Mouse (Mus musculus) CH12.LX (cell line): ENCODE results near the gene Bri3bp.

Experiments
- CTCF ChIP-seq, 2 experiments: IDR thresholded peaks in 1 of 2; conservative IDR thresholded peaks in 1 of 2; 2 replicates each; pipeline ENCODE4 v1.5.1; 2011 to 2012; ENCODE audit warnings: low read depth in 2 of 2, low read length in 2 of 2, improper control_type of control experiment in 1 of 2, inconsistent platforms in 1 of 2, mild to moderate bottlenecking in 1 of 2, moderate library complexity in 1 of 2
- EP300 ChIP-seq: IDR thresholded peaks from 2 replicates; pipeline ENCODE4 v1.6.1; 2011; ENCODE audit warnings: low read length, improper control_type of control experiment
- JUN ChIP-seq: IDR thresholded peaks from 2 replicates; pipeline ENCODE4 v1.6.1; 2011; ENCODE audit warnings: low read depth, mild to moderate bottlenecking, low read length, improper control_type of control experiment, moderate library complexity; ENCODE audit not compliant: insufficient read depth

- TF ChIP-seq CTCF (conservative IDR thresholded peaks at IDR 0.05 in 1 of 2, IDR thresholded peaks at IDR 0.05 in 1 of 2; ENCODE audit: low read depth in 2 of 2, low read length in 2 of 2) (peak; percentile 52 to 68; a peak in 3 of 4 replicates), JUN (no peak), EP300 (no peak)
Observed at GRCm38 (mm10) chr5:125497821-125498600, 56.6 kb downstream of the Bri3bp start.
